Mouse (Mus musculus) T-helper 2 cell (primary cell): ENCODE measurements around the gene Rwdd1.
"Not testable (repeated sequence)": the region's sequence is repeated elsewhere in the genome, so short reads cannot be mapped to it uniquely, and the experiment has no call there.

Experiments
- in situ Hi-C: fragments of 300-600 bp; cut with MboI, MseI; formaldehyde crosslinking; loops from one replicate; pipeline ENCODE4 v1.15.1; 2025; ENCODE audit warnings: high pct_unique_total_duplicates

The Rwdd1 gene

GRCm38 (mm10) chr10:34019302-34020075, at the start of gene Rwdd1:
Gene Rwdd1, minus strand, starts transcription at chr10:34019624.
- in situ Hi-C loops, result loop anchor here (5.0 kb wide), 1 partner anchor 263 kb away; the partner anchor contains the start of gene Tspyl1

GRCm38 (mm10) chr10:34066591-34066990, 47.2 kb upstream of the Rwdd1 start:
- in situ Hi-C loops, result no loop called here

GRCm38 (mm10) chr10:34053987-34054386, 34.6 kb upstream of the Rwdd1 start:
- in situ Hi-C loops, result no loop called here

GRCm38 (mm10) chr10:34044210-34044609, 24.8 kb upstream of the Rwdd1 start, which contains the start of gene Calhm4:
Gene Calhm4, minus strand, starts transcription at chr10:34044310.
- in situ Hi-C loops, result no loop called here

GRCm38 (mm10) chr10:34037401-34037800, 18.0 kb upstream of the Rwdd1 start, which contains the start of gene Trappc3l:
Gene Trappc3l, plus strand, starts transcription at chr10:34037597.
- in situ Hi-C loops, result no loop called here

- in situ Hi-C loops, result no loop called here
Observed at GRCm38 (mm10) chr10:34036587-34036986, 17.2 kb upstream of the Rwdd1 start.

- in situ Hi-C loops, result no loop called here
Observed at GRCm38 (mm10) chr10:34033630-34034305, 14.3 kb upstream of the Rwdd1 start.

- in situ Hi-C loops, result no loop called here
Observed at GRCm38 (mm10) chr10:34030322-34030721, 10.9 kb upstream of the Rwdd1 start.

GRCm38 (mm10) chr10:34018746-34019301, 600 bp downstream of the Rwdd1 start:
- in situ Hi-C loops, result loop anchor here (5.0 kb wide), 1 partner anchor 263 kb away; the partner anchor contains the start of gene Tspyl1

- in situ Hi-C loops, result no loop called here
Observed at GRCm38 (mm10) chr10:34013241-34013640, 6.2 kb downstream of the Rwdd1 start.

- in situ Hi-C loops, result no loop called here
Observed at GRCm38 (mm10) chr10:34012581-34012980, 6.8 kb downstream of the Rwdd1 start.

- in situ Hi-C loops, result no loop called here
Observed at GRCm38 (mm10) chr10:33998397-33998796, 21.0 kb downstream of the Rwdd1 start.

- in situ Hi-C loops, result not testable (repeated sequence)
Observed at GRCm38 (mm10) chr10:33996686-33997085, 22.7 kb downstream of the Rwdd1 start.

- in situ Hi-C loops, result no loop called here
Observed at GRCm38 (mm10) chr10:33986771-33987170, 32.7 kb downstream of the Rwdd1 start.

- in situ Hi-C loops, result no loop called here
Observed at GRCm38 (mm10) chr10:33974781-33975494, 44.5 kb downstream of the Rwdd1 start.

- in situ Hi-C loops, result no loop called here
Observed at GRCm38 (mm10) chr10:33952509-33952908, 66.9 kb downstream of the Rwdd1 start.

- in situ Hi-C loops, result no loop called here
Observed at GRCm38 (mm10) chr10:33950803-33951583, 68.4 kb downstream of the Rwdd1 start, which contains the start of gene Zup1. Gene Zup1, minus strand, starts transcription at chr10:33951269.
